ENCODE assay signal across 15 mouse cellular contexts in genomic region chr17:87357506-87357905, GRCm38 (mm10).
"Had no signal": no experiment of that assay in that cellular context is flagged by ENCODE, and none has a peak within 500 bp of the region (broad histone marks: within the 10 kb centered on the region; RNA-seq: fewer than 3 reads in every experiment).

No protein-coding gene starts in this region.

- H3K27ac ChIP-seq: midbrain, embryonic 10.5 days; midbrain, embryonic 13.5 days; midbrain, embryonic 15.5 days; neural tube, embryonic 12.5 days; stomach, embryonic 15.5 days; stomach, postnatal 0 days had no signal

- ATAC-seq: midbrain, embryonic 13.5 days; midbrain, embryonic 15.5 days had no signal

- H3K4me1 ChIP-seq: stomach, embryonic 15.5 days had no signal

- H3K4me3 ChIP-seq: midbrain, embryonic 10.5 days; midbrain, embryonic 13.5 days; midbrain, embryonic 15.5 days; neural tube, embryonic 12.5 days; stomach, embryonic 15.5 days had no signal

- H3K9ac ChIP-seq: lung, embryonic 14.5 days; midbrain, embryonic 13.5 days; midbrain, embryonic 15.5 days; neural tube, embryonic 12.5 days; stomach, embryonic 15.5 days had no signal

- H3K4me2 ChIP-seq: lung, embryonic 14.5 days; midbrain, embryonic 13.5 days; midbrain, embryonic 15.5 days; neural tube, embryonic 12.5 days; stomach, embryonic 15.5 days had no signal

- H3K36me3 ChIP-seq: midbrain, embryonic 10.5 days; midbrain, embryonic 13.5 days; midbrain, embryonic 15.5 days; neural tube, embryonic 12.5 days; stomach, embryonic 15.5 days had no signal

- H3K9me3 ChIP-seq: midbrain, embryonic 10.5 days; midbrain, embryonic 13.5 days; midbrain, embryonic 15.5 days; neural tube, embryonic 12.5 days; stomach, embryonic 15.5 days had no signal

- DNase-seq: lung, adult 18-20 months; lung, embryonic 14.5 days; lung, postnatal 10 days; lung, postnatal 4 days; right cerebral cortex, postnatal 14 days; spleen, adult 18-20 months; thymus, adult 2 months; thymus, postnatal 25 days; thymus, postnatal 4 days had no signal

- H3K27me3 ChIP-seq: midbrain, embryonic 13.5 days; midbrain, embryonic 15.5 days; neural tube, embryonic 12.5 days; stomach, embryonic 15.5 days had no signal
